Comparison of ENCODE assay signal across 14 mouse cellular contexts in genomic region chr8:70767503-70767902, GRCm38 (mm10). TPM values are rescaled to one million over a fixed set of nuclear protein-coding genes. Genes with fewer than 3 reads are reported as not detected.
A peak's percentile ranks its signal among the peaks of the same experiment; 100 is the strongest.
DNase-seq lines count a peak whose midpoint lies in the region; ATAC-seq and TF ChIP-seq lines count a peak whose summit lies in the region.
"Had no signal": no experiment of that assay in that cellular context is flagged by ENCODE, and none has a peak within 500 bp of the region (broad histone marks: within the 10 kb centered on the region; RNA-seq: fewer than 3 reads in every experiment).

No protein-coding gene starts in this region.

- peaks cover 42% of the 10 kb centered on the region for H3K36me3 ChIP-seq in kidney, embryonic 16.5 days (ENCODE audit: insufficient read depth, low read length)
- peaks cover 24% of the 10 kb centered on the region for H3K36me3 ChIP-seq in liver, postnatal 0 days (replicated peaks; ENCODE audit: insufficient read depth, low read length)

- H3K4me2 ChIP-seq in kidney, embryonic 16.5 days (replicated peaks; ENCODE audit: low read depth, low read length), result no peak overlapping the region
- H3K4me2 ChIP-seq in liver, postnatal 0 days (ENCODE audit: low read depth, low read length), result no peak overlapping the region

- no peaks in the 10 kb centered on the region for H3K27me3 ChIP-seq in kidney, embryonic 16.5 days (ENCODE audit: insufficient read depth, low read length)
- H3K27me3 ChIP-seq in liver, postnatal 0 days (ENCODE audit: insufficient read depth, low read length), result no peaks in the 10 kb centered on the region
- H3K27me3 ChIP-seq: embryonic facial prominence, embryonic 12.5 days had no signal

- 73% methylated on average over 6 of the region's 6 CpGs for WGBS in kidney, embryonic 16.5 days
- 69% methylated on average over 6 of the region's 6 CpGs for WGBS in liver, postnatal 0 days (ENCODE audit: insufficient replicate concordance)

- H3K9ac ChIP-seq in kidney, embryonic 16.5 days (replicated peaks; ENCODE audit: low read length), result no peak overlapping the region
- H3K9ac ChIP-seq in liver, postnatal 0 days (replicated peaks), result no peak overlapping the region
- H3K9ac ChIP-seq: midbrain, embryonic 12.5 days had no signal

- no peak for ATAC-seq in kidney, embryonic 16.5 days (ENCODE audit: low FRiP score, low TSS enrichment)
- no peak for ATAC-seq in liver, postnatal 0 days

- TF ChIP-seq EP300 in liver, postnatal 0 days (IDR thresholded peaks at IDR 0.05; ENCODE audit: low read depth), result no peak

- H3K27ac ChIP-seq in kidney, embryonic 16.5 days (ENCODE audit: low read length), result peak overlapping the region; percentile 76; the same call in 1 of the 2 replicates
- peak overlapping the region; percentile 66 for H3K27ac ChIP-seq in liver, postnatal 0 days (ENCODE audit: low read depth)
- no peak overlapping the region for H3K27ac ChIP-seq in layer of hippocampus, adult 2 months
- H3K27ac ChIP-seq: midbrain, embryonic 12.5 days had no signal

- no peak overlapping the region for H3K4me3 ChIP-seq in kidney, embryonic 16.5 days (ENCODE audit: low read length)
- H3K4me3 ChIP-seq in liver, postnatal 0 days (ENCODE audit: low read depth, low read length), result no peak overlapping the region
- H3K4me3 ChIP-seq in layer of hippocampus, adult 2 months, result no peak overlapping the region
- H3K4me3 ChIP-seq: midbrain, embryonic 12.5 days had no signal

- peak; percentile 29 to 45 for DNase-seq in cerebellum, postnatal 10 days
- no peak for DNase-seq in cerebellum, postnatal 36 days
- no peak for DNase-seq in kidney, postnatal 4 days
- peak; percentile 41 for DNase-seq in adipocyte (ENCODE audit: low spot score)
- no peak for DNase-seq in liver, postnatal 0 days
- no peak for DNase-seq in embryo, embryonic 11 days
- no peak for DNase-seq in layer of hippocampus, adult 2 months (ENCODE audit: low spot score in 2 of 2)
- DNase-seq: kidney, adult 11 months; right cerebral cortex, adult 18-20 months had no signal

- no peaks in the 10 kb centered on the region for H3K9me3 ChIP-seq in kidney, embryonic 16.5 days (ENCODE audit: low read length)
- no peaks in the 10 kb centered on the region for H3K9me3 ChIP-seq in liver, postnatal 0 days (ENCODE audit: low read length)
- H3K9me3 ChIP-seq: embryonic facial prominence, embryonic 12.5 days; heart, embryonic 12.5 days; midbrain, embryonic 12.5 days had no signal

- peaks cover 21% of the 10 kb centered on the region for H3K4me1 ChIP-seq in kidney, embryonic 16.5 days (ENCODE audit: insufficient read depth, low read length)
- H3K4me1 ChIP-seq in liver, postnatal 0 days (ENCODE audit: insufficient read depth), result peaks cover 57% of the 10 kb centered on the region

- TF ChIP-seq CTCF in liver, postnatal 0 days (IDR thresholded peaks at IDR 0.05; ENCODE audit: low read depth), result no peak
- TF ChIP-seq CTCF in layer of hippocampus, adult 2 months (conservative IDR thresholded peaks at IDR 0.05), result no peak

RNA-seq across cellular contexts. Expression of gene Mpv17l2, which starts 6.8 kb away (rescaled TPM):
- polyA plus RNA-seq in kidney, embryonic 16.5 days (2015; fragmentation: Nextera tagmentation; extraction: Ambion mirVana), result 57.0 and 60.4 TPM in 2 replicates
- 36.3 and 39.9 TPM in 2 replicates for polyA plus RNA-seq in liver, postnatal 0 days (2015; fragmentation: Nextera tagmentation; extraction: Ambion mirVana)
- 10 to 100 TPM; 36.5 to 42.7 TPM for total RNA-seq in layer of hippocampus, adult 2 months (2021)

RNA-seq across cellular contexts. Expression of gene Pik3r2, which starts 9.0 kb away (rescaled TPM):
- polyA plus RNA-seq in kidney, embryonic 16.5 days (2015; fragmentation: Nextera tagmentation; extraction: Ambion mirVana), result 72.8 and 77.3 TPM in 2 replicates
- polyA plus RNA-seq in liver, postnatal 0 days (2015; fragmentation: Nextera tagmentation; extraction: Ambion mirVana), result 8.9 and 9.0 TPM in 2 replicates
- 100 to 1,000 TPM; 160 to 169 TPM for total RNA-seq in layer of hippocampus, adult 2 months (2021)

RNA-seq across cellular contexts. Expression of gene Rab3a, which starts 13.0 kb away (rescaled TPM):
- polyA plus RNA-seq in kidney, embryonic 16.5 days (2015; fragmentation: Nextera tagmentation; extraction: Ambion mirVana), result 20.9 and 22.0 TPM in 2 replicates
- 3.2 and 3.3 TPM in 2 replicates for polyA plus RNA-seq in liver, postnatal 0 days (2015; fragmentation: Nextera tagmentation; extraction: Ambion mirVana)
- total RNA-seq in layer of hippocampus, adult 2 months (2021), result 100 to 1,000 TPM; 775 to 798 TPM

RNA-seq across cellular contexts. Expression of gene Mast3, which starts 37.4 kb away (rescaled TPM):
- polyA plus RNA-seq in kidney, embryonic 16.5 days (2015; fragmentation: Nextera tagmentation; extraction: Ambion mirVana), result 16.2 and 16.3 TPM in 2 replicates
- polyA plus RNA-seq in liver, postnatal 0 days (2015; fragmentation: Nextera tagmentation; extraction: Ambion mirVana), result 5.2 and 6.0 TPM in 2 replicates
- total RNA-seq in layer of hippocampus, adult 2 months (2021), result 100 to 1,000 TPM; 468 to 473 TPM

RNA-seq across cellular contexts. Expression of gene Il12rb1, which starts 40.7 kb away (rescaled TPM):
- polyA plus RNA-seq in kidney, embryonic 16.5 days (2015; fragmentation: Nextera tagmentation; extraction: Ambion mirVana), result 0.05 and 0.12 TPM in 2 replicates
- 0.19 and 0.25 TPM in 2 replicates for polyA plus RNA-seq in liver, postnatal 0 days (2015; fragmentation: Nextera tagmentation; extraction: Ambion mirVana)
- 1 to 10 TPM in 1 of 2 experiments, under 1 TPM in 1; 0.61 to 1.1 TPM for total RNA-seq in layer of hippocampus, adult 2 months (2021)
- polyA plus RNA-seq: embryonic facial prominence, embryonic 12.5 days; forebrain, embryonic 11.5 days; heart, embryonic 12.5 days had no signal

Comparison
In these comparisons a context has a peak if more than half of its experiments do, and no peak if none do; other contexts are left out.
1. DNase-seq: peak in cerebellum, postnatal 10 days (2 of 2) and adipocyte (single experiment); none in cerebellum, postnatal 36 days (0 of 2), kidney, postnatal 4 days (0 of 2), liver, postnatal 0 days (single experiment), embryo, embryonic 11 days (single experiment) and layer of hippocampus, adult 2 months (0 of 2).